Mouse (Mus musculus): ENCODE results near the gene Cmbl.
A peak's percentile ranks its signal among the peaks of the same experiment; 100 is the strongest.

Gene Cmbl

GRCm38 (mm10) chr15:31565184-31565583 is at the start of gene Cmbl:
Cmbl (plus strand) TSS chr15:31565389.
- no peak for DNase-seq (ENCODE audit: low read depth, low spot score)

GRCm38 (mm10) chr15:31517186-31517585 is 48.0 kb upstream of the Cmbl start:
- DNase-seq (ENCODE audit: low read depth, low spot score): no peak

GRCm38 (mm10) chr15:31518371-31518770 is 46.8 kb upstream of the Cmbl start:
- DNase-seq (ENCODE audit: low read depth, low spot score): no peak

DNA sequence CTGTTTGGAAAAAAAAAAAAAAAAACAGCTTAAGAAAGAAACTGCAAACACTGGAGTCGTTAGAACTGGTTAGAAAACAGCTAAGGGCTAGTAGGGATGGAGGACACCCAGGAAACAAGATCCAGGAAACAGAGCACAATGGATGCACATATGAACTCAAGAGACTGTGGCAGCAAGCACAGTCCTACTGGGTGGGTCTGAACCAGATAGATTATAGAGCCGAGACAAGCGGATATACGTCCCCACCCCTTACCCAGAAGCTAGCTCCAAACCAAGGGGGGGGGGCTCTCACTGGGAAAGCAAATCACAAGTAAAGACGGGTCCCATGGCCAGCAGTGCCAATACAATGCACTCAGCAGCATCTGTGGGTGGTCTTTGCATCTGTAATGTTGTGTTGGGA is 46.2 kb upstream of the Cmbl start:
- no peak for DNase-seq (ENCODE audit: low read depth, low spot score)

- no peak for DNase-seq (ENCODE audit: low read depth, low spot score)
These were observed 38.7 kb upstream of the Cmbl start for GRCm38 (mm10) chr15:31526463-31526862.

DNA sequence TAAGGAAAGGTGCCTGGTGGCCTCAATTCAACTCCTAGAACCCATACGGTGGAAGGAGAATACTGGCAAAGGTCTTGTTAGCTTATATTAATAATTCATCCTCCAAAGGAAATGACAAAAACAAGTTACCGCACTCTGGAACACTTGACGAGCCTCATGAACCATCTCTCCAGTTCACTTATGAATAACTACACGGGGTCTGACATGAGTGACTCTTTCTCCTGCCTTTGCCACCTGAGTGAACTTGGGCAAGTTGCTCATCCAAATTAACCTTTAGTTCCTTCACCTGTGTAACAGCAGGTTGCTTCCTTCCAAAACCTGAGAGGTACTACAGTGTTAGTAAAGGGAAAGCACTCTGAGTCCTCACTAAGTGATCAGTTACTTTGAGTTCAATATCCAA is 36.7 kb upstream of the Cmbl start:
- DNase-seq (ENCODE audit: low read depth, low spot score): no peak

GRCm38 (mm10) chr15:31529103-31529502 is 36.1 kb upstream of the Cmbl start:
- no peak for DNase-seq (ENCODE audit: low read depth, low spot score)

- peak; percentile 45 for DNase-seq (ENCODE audit: low read depth, low spot score)
These were observed 35.2 kb upstream of the Cmbl start for GRCm38 (mm10) chr15:31529811-31530658.

DNA sequence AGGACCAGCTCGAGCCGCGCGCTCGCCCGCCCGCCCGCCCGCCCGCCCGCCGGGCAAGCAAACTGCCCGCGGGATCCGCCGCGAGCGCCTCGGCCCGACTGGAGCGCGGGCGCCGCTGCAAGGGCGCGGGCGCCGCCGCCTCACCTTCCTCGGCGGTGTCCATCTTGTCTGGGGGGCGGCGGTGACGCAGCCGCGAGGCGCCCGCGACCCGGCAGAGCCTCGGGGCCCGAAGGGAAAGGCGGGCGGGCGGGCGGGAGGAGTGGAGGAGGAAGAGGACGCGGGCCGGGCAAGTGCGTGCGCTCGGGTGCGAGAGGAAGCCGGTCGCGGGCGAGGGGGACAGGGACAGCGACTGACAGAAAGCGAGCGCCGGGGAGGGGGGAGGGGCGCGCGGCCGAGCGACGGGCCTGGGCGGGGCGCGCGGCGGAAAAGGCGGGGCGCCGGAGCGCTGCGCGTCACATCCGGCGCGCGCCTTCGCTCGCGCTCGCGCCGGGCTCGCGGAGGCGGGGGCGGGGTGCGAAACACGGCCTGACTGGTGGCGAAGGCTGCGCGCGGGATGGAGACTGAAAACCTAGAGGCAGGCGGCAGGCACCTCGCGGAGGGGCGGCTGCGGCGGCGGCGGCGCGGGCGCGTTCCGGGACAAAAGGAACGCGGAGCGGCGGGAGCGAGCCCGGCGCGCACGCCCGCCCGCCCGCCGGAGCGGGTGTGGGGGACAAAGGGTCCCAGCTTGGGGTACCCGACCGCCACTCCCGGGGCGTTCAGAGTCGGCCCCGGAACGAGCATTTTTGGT is 34.3 kb upstream of the Cmbl start, which contains the start of gene March6:
March6 (minus strand) TSS at position 395 of the 787 bp plus-strand sequence.
- DNase-seq (ENCODE audit: low read depth, low spot score): peak; percentile 90

- peak; percentile 67 for DNase-seq (ENCODE audit: low read depth, low spot score)
These were observed 33.5 kb upstream of the Cmbl start for GRCm38 (mm10) chr15:31531446-31532330.

DNA sequence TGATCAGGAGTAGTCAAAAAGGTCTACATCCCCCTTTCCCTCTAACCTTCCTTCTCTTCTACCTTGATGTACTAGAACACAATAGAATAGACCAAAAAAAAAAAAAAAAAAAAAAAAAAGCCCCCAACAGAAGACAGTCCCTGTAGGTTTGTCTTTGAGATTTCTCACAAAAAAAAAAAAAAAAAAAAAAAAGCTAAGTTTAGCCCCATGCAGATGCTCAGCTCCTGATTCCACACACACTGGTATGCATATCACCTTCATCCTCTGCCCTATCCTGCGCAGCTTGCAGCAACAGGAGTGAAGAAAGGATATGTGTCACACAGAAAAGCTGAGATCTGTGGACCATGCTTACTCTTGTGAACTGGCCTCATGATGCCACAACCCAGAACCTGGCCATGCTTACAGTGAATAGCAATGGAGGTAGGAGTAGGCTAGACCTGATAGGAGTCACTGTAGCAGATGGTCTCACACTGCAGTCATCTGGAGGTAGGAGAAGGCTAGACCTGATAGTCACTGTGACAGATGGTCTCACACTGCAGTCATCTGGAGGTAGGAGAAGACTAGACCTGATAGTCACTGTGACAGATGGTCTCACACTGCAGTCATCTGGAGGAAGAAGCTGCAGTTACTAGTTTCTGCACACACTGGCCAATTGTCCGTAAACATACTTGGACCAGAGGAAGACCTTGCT is 32.7 kb upstream of the Cmbl start:
- no peak for DNase-seq (ENCODE audit: low read depth, low spot score)

DNA sequence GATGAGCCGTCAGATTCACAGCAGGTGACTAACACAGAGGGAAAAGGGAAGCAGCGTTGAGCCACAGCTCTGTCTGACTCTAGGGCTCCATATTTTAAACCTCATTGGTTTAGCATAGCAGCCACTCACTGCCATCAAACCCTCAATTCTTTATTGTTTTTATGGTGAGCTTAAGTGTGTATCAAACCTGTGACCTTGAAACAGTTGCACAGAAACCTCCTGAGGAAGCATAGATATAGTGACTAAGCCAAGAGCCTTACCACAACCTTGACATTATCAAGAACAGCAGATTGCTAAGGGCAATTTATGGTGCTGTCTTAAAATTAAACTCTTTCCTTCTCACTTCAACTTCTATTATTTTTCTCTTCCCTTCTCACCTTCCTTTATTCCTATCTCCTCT is 31.7 kb upstream of the Cmbl start:
- no peak for DNase-seq (ENCODE audit: low read depth, low spot score)

- no peak for DNase-seq (ENCODE audit: low read depth, low spot score)
These were observed 30.5 kb upstream of the Cmbl start for GRCm38 (mm10) chr15:31534421-31535258.

- DNase-seq (ENCODE audit: low read depth, low spot score): no peak
These were observed 29.8 kb upstream of the Cmbl start for GRCm38 (mm10) chr15:31535259-31535855.

DNA sequence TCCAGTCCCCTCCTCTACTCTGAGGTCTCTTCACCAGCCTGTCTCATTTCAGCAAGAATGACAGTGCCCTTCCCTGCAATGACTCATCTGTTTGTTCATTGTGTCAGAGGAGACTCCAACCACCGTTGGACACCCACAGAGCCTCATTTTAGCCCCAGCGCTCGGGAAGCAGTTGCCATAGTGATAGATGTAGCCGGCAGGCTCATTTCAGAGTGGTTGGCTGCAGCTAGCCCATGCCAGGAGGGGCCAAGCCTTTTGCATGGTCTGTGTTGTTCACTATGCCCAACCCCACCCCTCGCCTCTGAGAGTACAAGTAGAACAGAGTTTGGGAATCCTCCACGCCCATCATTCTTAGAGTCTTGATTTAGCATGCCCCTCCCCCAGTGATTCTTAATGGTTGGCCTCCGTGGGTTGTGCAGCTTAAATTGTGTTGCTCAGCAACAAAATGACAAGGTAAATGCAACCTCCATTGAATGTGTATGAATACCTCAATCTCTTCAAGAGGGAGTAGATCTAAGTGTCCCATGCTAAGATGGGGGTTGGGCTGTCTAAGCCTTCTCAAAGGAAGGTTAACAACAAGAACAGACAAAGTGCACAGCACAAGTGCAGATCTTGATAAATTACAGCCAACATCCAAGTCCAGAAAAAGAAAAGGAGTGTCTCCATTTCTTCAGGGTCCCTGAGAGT is 29.0 kb upstream of the Cmbl start:
- DNase-seq (ENCODE audit: low read depth, low spot score): no peak

- no peak for DNase-seq (ENCODE audit: low read depth, low spot score)
These were observed 27.5 kb upstream of the Cmbl start for GRCm38 (mm10) chr15:31537706-31538105.

- no peak for DNase-seq (ENCODE audit: low read depth, low spot score)
These were observed 26.8 kb upstream of the Cmbl start for GRCm38 (mm10) chr15:31538346-31538745.

DNA sequence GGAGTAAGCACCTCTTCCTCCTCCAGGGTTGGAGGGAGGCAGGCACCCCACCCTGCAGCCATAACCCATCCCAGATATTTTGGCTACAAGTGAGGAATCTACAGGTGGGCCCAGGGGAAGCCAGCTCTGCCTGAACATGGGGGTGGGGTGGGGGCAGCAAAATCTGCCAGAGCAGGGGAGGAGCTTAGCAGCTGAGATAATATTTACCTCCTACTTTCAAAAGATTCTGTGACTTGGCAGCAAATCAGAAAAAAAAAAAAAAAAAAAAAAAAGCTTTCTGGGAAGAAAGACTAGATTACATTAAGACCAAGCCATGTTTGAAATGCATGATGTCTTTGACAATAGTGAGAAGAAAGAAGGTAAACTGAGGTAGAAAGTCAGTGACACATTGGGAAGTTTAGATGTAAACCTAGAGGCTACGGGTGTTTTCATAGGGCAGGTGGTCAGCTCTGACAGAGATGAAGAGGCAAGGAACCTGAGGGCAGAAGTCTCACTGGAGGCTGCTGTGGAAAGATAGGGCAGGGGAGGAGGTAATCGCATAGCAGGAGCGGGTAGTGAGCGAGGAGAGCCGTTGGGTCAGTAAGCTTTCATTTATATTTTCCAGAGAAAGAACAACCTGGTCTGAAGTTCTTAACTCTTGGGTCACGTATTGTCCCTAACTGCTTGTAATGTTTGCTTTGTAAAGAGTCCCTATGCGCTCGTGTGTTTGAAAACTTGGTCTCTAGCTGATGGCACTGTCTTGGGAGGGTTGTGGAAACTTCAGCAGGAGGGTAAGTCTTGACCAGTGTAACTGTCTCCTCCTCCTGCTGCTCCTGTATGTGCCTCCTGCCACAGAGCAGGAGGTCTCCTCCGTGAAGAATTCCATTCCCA is 25.3 kb upstream of the Cmbl start:
- no peak for DNase-seq (ENCODE audit: low read depth, low spot score)
